Mouse (Mus musculus) CH12.LX (cell line): Measurements from ENCODE around the gene Ikzf4. TPM values are rescaled to one million over a fixed set of nuclear protein-coding genes. Genes with fewer than 3 reads are reported as not detected.

Experiments
- DNase-seq: peaks from one replicate; pipeline ENCODE4 v3.0.0-alpha.2; 2013; ENCODE audit errors: extremely low read depth
- H3K27ac ChIP-seq: 2 replicates; pipeline ENCODE4 v1.5.1; 2012; ENCODE audit warnings: low read depth, mild to moderate bottlenecking, control low read depth, moderate library complexity; ENCODE audit not compliant: insufficient read depth
- H3K27me3 ChIP-seq: replicated peaks from 2 replicates; pipeline ENCODE3; 2012; ENCODE audit warnings: inconsistent platforms
- H3K36me3 ChIP-seq, 2 experiments: replicated peaks in 1 of 2; 2 replicates each; pipeline versions ENCODE3 to v1.6.1; 2012; ENCODE audit warnings: inconsistent platforms in 1 of 2, low read length in 1 of 2, mild to moderate bottlenecking in 1 of 2, mixed read lengths in 1 of 2, moderate library complexity in 1 of 2; ENCODE audit not compliant: control insufficient read depth in 1 of 2, insufficient read depth in 1 of 2
- H3K4me1 ChIP-seq, 2 experiments: 2 replicates each; pipeline ENCODE4 v1.6.1; 2012; ENCODE audit warnings: inconsistent platforms in 1 of 2, moderate library complexity in 1 of 2; ENCODE audit not compliant: insufficient read depth in 2 of 2, control insufficient read depth in 1 of 2
- H3K4me2 ChIP-seq: 2 replicates; pipeline ENCODE4 v1.6.1; 2012; ENCODE audit warnings: low read depth, mild to moderate bottlenecking, control low read depth; ENCODE audit not compliant: poor library complexity, insufficient read depth, severe bottlenecking
- H3K4me3 ChIP-seq, 3 experiments: fragments of 150-350 bp in 1 of 3; sonication (generic) in 1 of 3; replicated peaks in 1 of 3; 2 replicates each; pipeline versions ENCODE3 to v1.5.1; 2011 to 2012; ENCODE audit warnings: low read depth in 2 of 3, low read length in 2 of 3, mild to moderate bottlenecking in 2 of 3, moderate library complexity in 2 of 3, control low read depth in 1 of 3, improper control_type of control experiment in 1 of 3, inconsistent platforms in 1 of 3, mixed read lengths in 1 of 3; ENCODE audit not compliant: poor library complexity in 1 of 3
- H3K79me2 ChIP-seq: replicated peaks from 2 replicates; pipeline ENCODE4 v1.6.1; 2012; ENCODE audit warnings: mild to moderate bottlenecking, moderate library complexity; ENCODE audit not compliant: control insufficient read depth, poor library complexity, insufficient read depth, severe bottlenecking; ENCODE audit errors: extremely low read depth
- H3K9ac ChIP-seq: 2 replicates; pipeline ENCODE4 v1.6.1; 2012; ENCODE audit warnings: low read depth, mild to moderate bottlenecking, control low read depth, moderate library complexity; ENCODE audit not compliant: insufficient read depth
- H3K9me3 ChIP-seq: replicated peaks from 2 replicates; pipeline ENCODE3; 2012; ENCODE audit warnings: low read length, inconsistent platforms, mixed read lengths
- BHLHE40 ChIP-seq: IDR thresholded peaks from 2 replicates; pipeline ENCODE4 v1.6.1; 2011; ENCODE audit warnings: mild to moderate bottlenecking, low read depth, low read length, improper control_type of control experiment
- CTCF ChIP-seq, 2 experiments: IDR thresholded peaks in 1 of 2; conservative IDR thresholded peaks in 1 of 2; 2 replicates each; pipeline ENCODE4 v1.5.1; 2011 to 2012; ENCODE audit warnings: low read depth in 2 of 2, low read length in 2 of 2, improper control_type of control experiment in 1 of 2, inconsistent platforms in 1 of 2, mild to moderate bottlenecking in 1 of 2, moderate library complexity in 1 of 2
- E2F4 ChIP-seq: IDR thresholded peaks from 2 replicates; pipeline ENCODE4 v1.6.1; 2011; ENCODE audit warnings: low read depth, low read length, improper control_type of control experiment; ENCODE audit not compliant: insufficient replicate concordance
- GABPA ChIP-seq: IDR thresholded peaks from 2 replicates; pipeline ENCODE4 v1.6.1; 2012; ENCODE audit warnings: low read depth, low read length, improper control_type of control experiment, inconsistent platforms; ENCODE audit not compliant: insufficient replicate concordance
- HCFC1 ChIP-seq: IDR thresholded peaks from 2 replicates; pipeline ENCODE4 v1.6.1; 2012; ENCODE audit warnings: low read depth, mild to moderate bottlenecking, inconsistent platforms, low read length, improper control_type of control experiment
- JUN ChIP-seq: IDR thresholded peaks from 2 replicates; pipeline ENCODE4 v1.6.1; 2011; ENCODE audit warnings: low read depth, mild to moderate bottlenecking, low read length, improper control_type of control experiment, moderate library complexity; ENCODE audit not compliant: insufficient read depth
- JUND ChIP-seq: conservative IDR thresholded peaks from 2 replicates; pipeline ENCODE4 v1.6.1; 2011; ENCODE audit warnings: low read depth, low read length, improper control_type of control experiment
- KAT2A ChIP-seq: IDR thresholded peaks from 2 replicates; pipeline ENCODE4 v1.6.1; 2012; ENCODE audit warnings: low read length, improper control_type of control experiment, inconsistent platforms; ENCODE audit not compliant: insufficient replicate concordance
- MEF2A ChIP-seq: IDR thresholded peaks from 2 replicates; pipeline ENCODE4 v1.6.1; 2014; ENCODE audit warnings: low read depth, mild to moderate bottlenecking, inconsistent platforms, low read length, improper control_type of control experiment, borderline replicate concordance
- NELFE ChIP-seq: IDR thresholded peaks from 2 replicates; pipeline ENCODE4 v1.6.1; 2011; ENCODE audit warnings: low read depth, low read length, improper control_type of control experiment
- NRF1 ChIP-seq: IDR thresholded peaks from 2 replicates; pipeline ENCODE4 v1.6.1; 2014; ENCODE audit warnings: low read depth, mild to moderate bottlenecking, inconsistent platforms, low read length, improper control_type of control experiment, moderate library complexity
- PAX5 ChIP-seq: IDR thresholded peaks from 2 replicates; pipeline ENCODE4 v1.6.1; 2012; ENCODE audit warnings: low read length, inconsistent platforms, mixed read lengths
- POLR2AphosphoS2 ChIP-seq: IDR thresholded peaks from 2 replicates; pipeline ENCODE4 v1.6.1; 2011; ENCODE audit warnings: low read depth, low read length, improper control_type of control experiment
- RCOR1 ChIP-seq: conservative IDR thresholded peaks from 2 replicates; pipeline ENCODE4 v1.6.1; 2012; ENCODE audit warnings: low read depth, mild to moderate bottlenecking, inconsistent platforms, low read length, improper control_type of control experiment
- SMC3 ChIP-seq: IDR thresholded peaks from 2 replicates; pipeline ENCODE4 v1.6.1; 2011; ENCODE audit warnings: low read depth, low read length, improper control_type of control experiment
- TCF12 ChIP-seq: IDR thresholded peaks from 2 replicates; pipeline ENCODE4 v1.6.1; 2014; ENCODE audit warnings: low read depth, mild to moderate bottlenecking, inconsistent platforms, low read length, improper control_type of control experiment
- UBTF ChIP-seq: IDR thresholded peaks from 2 replicates; pipeline ENCODE4 v1.6.1; 2012; ENCODE audit warnings: low read depth, mild to moderate bottlenecking, inconsistent platforms, low read length, improper control_type of control experiment, moderate library complexity
- ZMIZ1 ChIP-seq: IDR thresholded peaks from 2 replicates; pipeline ENCODE4 v1.6.1; 2012; ENCODE audit warnings: low read depth, mild to moderate bottlenecking, inconsistent platforms, low read length, improper control_type of control experiment
- ZNF384 ChIP-seq: IDR thresholded peaks from 2 replicates; pipeline ENCODE4 v1.6.1; 2012; ENCODE audit warnings: low read depth, low read length, improper control_type of control experiment, inconsistent platforms
- dilution Hi-C: fragments of 300-500 bp; cut with MboI; formaldehyde crosslinking; loops from 2 replicates; pipeline ENCODE4 v1.14.3; 2020; ENCODE audit warnings: low sequenced_read_pairs; ENCODE audit not compliant: extremely low pct_unique_long_range_greater_than_20kb, extremely low pct_ligation_motif_present
- in situ Hi-C: fragments of 300-500 bp; cut with MboI; formaldehyde crosslinking; loops from 3 replicates; pipeline ENCODE4 v1.14.3; 2019; ENCODE audit warnings: low sequenced_read_pairs, low pct_ligation_motif_present, low pct_unique_long_range_greater_than_20kb, mixed read lengths
- polyA plus RNA-seq: library from polyadenylated mRNA; unstranded; fragments of >175 nt; gene quantifications from 2 replicates; pipeline ENCODE4 v1.2.1, GENCODE M21; 2012; ENCODE audit warnings: low read depth; ENCODE audit not compliant: insufficient read length
- total RNA-seq, 2 experiments: library from RNA; depleted of rRNA; stranded (reverse); fragments of 300-350 nt in 1 of 2; fragments of >200 nt in 1 of 2; gene quantifications; 2 replicates each; pipeline ENCODE4 v1.2.3; 2012 to 2014

The Ikzf4 gene
- total and polyA plus RNA-seq, 3 experiments = 0.08 to 1.5 (median 0.09) TPM

DNA sequence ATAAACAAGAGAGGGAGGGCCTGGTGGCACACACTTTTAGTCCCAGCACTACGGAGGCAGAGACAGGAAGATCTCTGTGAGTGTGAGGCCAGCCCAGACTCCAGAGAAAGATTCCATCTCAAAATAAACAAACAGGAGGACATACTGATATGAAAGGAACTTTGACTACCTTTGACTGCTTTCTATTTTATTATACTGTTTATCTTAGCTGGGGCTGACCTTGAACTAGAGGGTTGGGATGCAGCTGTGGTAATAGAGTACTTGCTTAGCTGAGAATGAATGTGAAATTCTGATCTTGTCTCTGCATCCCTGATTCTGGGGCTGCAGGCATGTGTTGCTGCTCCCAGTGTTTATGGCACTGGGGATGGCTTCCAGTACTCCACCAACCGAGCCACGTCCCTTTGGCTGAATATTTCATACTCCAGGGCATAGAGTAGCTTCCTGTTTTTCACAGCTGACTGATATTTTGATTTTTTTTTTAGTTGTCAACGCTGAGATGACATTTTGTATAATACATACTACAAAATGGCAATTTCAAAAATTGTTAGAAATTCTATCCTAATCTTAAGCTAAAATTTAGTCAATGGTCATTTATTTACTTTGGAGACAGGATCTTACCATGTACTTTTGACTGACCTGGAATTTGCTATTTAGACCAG is 43.2 kb downstream of the Ikzf4 start:
- H3K4me2 ChIP-seq = no peak overlapping the region
- H3K4me3 ChIP-seq = no peak overlapping the region
- no peak overlapping the region for H3K27ac ChIP-seq
- no peaks in the 10 kb centered on the region for H3K9me3 ChIP-seq
- DNase-seq = no peak
- dilution Hi-C loops = no loop called here
- no peaks in the 10 kb centered on the region for H3K79me2 ChIP-seq
- peaks cover 7 to 21% of the 10 kb centered on the region in 2 experiments; a peak in 3 of 4 replicates for H3K4me1 ChIP-seq
- H3K27me3 ChIP-seq = peaks cover 8% of the 10 kb centered on the region
- TF ChIP-seq ZMIZ1 = no peak
- no peak for TF ChIP-seq NRF1
- TF ChIP-seq BHLHE40 = no peak
- TF ChIP-seq RCOR1 = no peak
- TF ChIP-seq MEF2A = no peak
- TF ChIP-seq HCFC1 = no peak
- no peak for TF ChIP-seq PAX5
- no peak for TF ChIP-seq UBTF
- H3K9ac ChIP-seq = no peak overlapping the region
- in situ Hi-C loops = no loop called here
- H3K36me3 ChIP-seq = no peaks in the 10 kb centered on the region

DNA sequence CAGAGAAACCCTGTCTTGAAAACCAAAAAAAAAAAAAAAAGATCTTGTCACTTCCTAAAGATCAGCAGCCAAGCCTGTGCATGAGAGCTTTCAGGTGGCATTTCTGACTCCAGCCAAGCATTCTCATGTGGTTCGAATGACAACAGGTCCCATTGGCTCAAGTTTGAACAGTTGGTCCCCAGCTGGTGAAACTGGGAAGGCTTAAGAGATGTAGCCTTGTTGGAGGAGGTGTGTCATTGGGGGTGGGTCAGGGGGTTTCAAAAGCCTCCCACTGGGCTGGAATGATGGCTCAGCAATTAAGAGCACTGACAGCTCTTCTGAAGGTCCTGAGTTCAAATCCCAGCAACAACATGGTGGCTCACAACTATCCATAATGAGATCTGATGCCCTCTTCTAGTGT is 44.3 kb downstream of the Ikzf4 start:
- Histone ChIP-seq H3K9me3 (no peaks in the 10 kb centered on the region), H3K9ac (no peak overlapping the region), H3K27ac (no peak overlapping the region)
- dilution Hi-C loops = no loop called here
- TF ChIP-seq PAX5 (no peak), CTCF (conservative IDR thresholded peaks at IDR 0.05 in 1 of 2, IDR thresholded peaks at IDR 0.05 in 1 of 2; ENCODE audit: low read depth in 2 of 2, low read length in 2 of 2) (no peak), JUND (no peak), JUN (no peak), KAT2A (no peak), GABPA (no peak)
- TF ChIP-seq, all 38 proteins: peak for 0
- Histone ChIP-seq H3K27me3 (peaks cover 10% of the 10 kb centered on the region), H3K79me2 (no peaks in the 10 kb centered on the region), H3K4me1 (peaks cover 7 to 21% of the 10 kb centered on the region in 2 experiments; a peak in 3 of 4 replicates), H3K36me3 (no peaks in the 10 kb centered on the region), H3K4me2 (no peak overlapping the region), H3K4me3 (no peak overlapping the region)
- in situ Hi-C loops = no loop called here
- no peak for DNase-seq

DNA sequence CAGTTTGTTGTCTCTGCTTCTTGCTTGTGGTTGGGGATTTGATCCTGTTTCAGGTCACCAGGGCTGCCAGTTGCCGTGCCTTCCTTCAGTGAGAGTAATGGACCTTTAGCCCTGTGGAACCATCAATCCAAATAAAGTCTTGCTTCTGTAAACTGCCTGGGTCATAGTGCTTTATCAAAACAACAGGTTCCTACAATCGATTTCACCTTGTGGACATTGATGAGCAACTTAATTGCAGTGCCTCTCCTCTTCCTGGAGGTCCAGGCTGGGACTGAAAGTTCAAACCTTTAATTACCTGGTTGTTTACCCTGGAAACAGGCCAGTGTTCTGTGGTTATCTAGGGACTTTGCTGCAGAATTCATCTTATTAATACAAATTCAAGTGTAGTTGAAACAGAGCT is 47.3 kb downstream of the Ikzf4 start:
- Histone ChIP-seq H3K9ac (no peak overlapping the region), H3K27me3 (peaks cover 33% of the 10 kb centered on the region), H3K9me3 (no peaks in the 10 kb centered on the region), H3K4me1 (peaks cover under 1 to 10% of the 10 kb centered on the region in 2 experiments; a peak in 2 of 4 replicates), H3K36me3 (no peaks in the 10 kb centered on the region), H3K4me2 (no peak overlapping the region), H3K4me3 (no peak overlapping the region), H3K27ac (no peak overlapping the region), H3K79me2 (no peaks in the 10 kb centered on the region)
- TF ChIP-seq PAX5 = no peak
- no peak for TF ChIP-seq E2F4
- no peak for TF ChIP-seq POLR2AphosphoS2
- TF ChIP-seq TCF12 = no peak
- no peak for TF ChIP-seq NELFE
- no peak for TF ChIP-seq JUND
- TF ChIP-seq ZNF384 = no peak
- TF ChIP-seq KAT2A = no peak
- no peak for TF ChIP-seq NRF1
- TF ChIP-seq SMC3 = no peak
- dilution Hi-C loops (no loop called here), in situ Hi-C loops (no loop called here)
- DNase-seq = no peak
